Comparison of ENCODE assay signal across 8 mouse cellular contexts in genomic region chr4:129130149-129130548, GRCm38 (mm10). TPM values are rescaled to one million over a fixed set of nuclear protein-coding genes. Genes with fewer than 3 reads are reported as not detected.
DNase-seq lines count a peak whose midpoint lies in the region; TF ChIP-seq lines count a peak whose summit lies in the region.

No protein-coding gene starts in this region.

- 3% methylated on average over 8 of the region's 8 CpGs for WGBS in forebrain, embryonic 10.5 days

- H3K4me3 ChIP-seq in left cerebral cortex, adult 2 months = no peak overlapping the region
- H3K4me3 ChIP-seq in forebrain, embryonic 10.5 days = peak overlapping the region; percentile 36
- peak overlapping the region; percentile 73 for H3K4me3 ChIP-seq in megakaryocyte, embryonic 14.5 days (replicated peaks)

- H3K27me3 ChIP-seq in forebrain, embryonic 10.5 days (ENCODE audit: poor library complexity, severe bottlenecking) = peaks cover 77% of the 10 kb centered on the region
- H3K27me3 ChIP-seq in megakaryocyte, embryonic 14.5 days (replicated peaks) = peaks cover 68% of the 10 kb centered on the region
- H3K27me3 ChIP-seq in splenic B cell, adult 2 months (ENCODE audit: control insufficient read depth, insufficient read depth, low read length, poor library complexity, severe bottlenecking) = no peaks in the 10 kb centered on the region; the same call in none of the 2 replicates

- peak in 1 of 2 experiments; percentile 36 for DNase-seq in left cerebral cortex, adult 2 months (ENCODE audit: extremely low spot score in 1 of 2, low spot score in 2 of 2)
- no peak for DNase-seq in left cerebral cortex, postnatal 25 days (ENCODE audit: low spot score in 2 of 2)
- DNase-seq in adrenal gland, postnatal 36 days = peak; percentile 40 to 63
- peak; percentile 78 for DNase-seq in forebrain, embryonic 10.5 days (ENCODE audit: extremely low spot score, low spot score)
- peak; percentile 30 for DNase-seq in kidney, adult 9 months
- peak; percentile 72 for DNase-seq in splenic B cell, adult 2 months (ENCODE audit: low read depth, low spot score)
- no peak for DNase-seq in left cerebral cortex, adult 8-10 months (ENCODE audit: low spot score in 2 of 2)

- peak; percentile 83 for TF ChIP-seq CTCF in left cerebral cortex, adult 2 months (IDR thresholded peaks at IDR 0.05)

- H3K9me3 ChIP-seq in forebrain, embryonic 10.5 days = no peaks in the 10 kb centered on the region
- H3K9me3 ChIP-seq in megakaryocyte, embryonic 14.5 days = no peaks in the 10 kb centered on the region

- H3K36me3 ChIP-seq in forebrain, embryonic 10.5 days (replicated peaks) = no peaks in the 10 kb centered on the region
- H3K36me3 ChIP-seq in megakaryocyte, embryonic 14.5 days (replicated peaks; ENCODE audit: low read length) = no peaks in the 10 kb centered on the region
- H3K36me3 ChIP-seq in splenic B cell, adult 2 months (ENCODE audit: control insufficient read depth, insufficient read depth, low read length, poor library complexity, severe bottlenecking) = no peaks in the 10 kb centered on the region

- intact Hi-C loops in left cerebral cortex, adult 2 months (cut with DNase I) = loop anchor here (5.0 to 10.0 kb wide), 2 partner anchors 52 to 325 kb away; no protein-coding TSS in a partner anchor
- intact Hi-C loops in left cerebral cortex, postnatal 25 days (cut with DNase I) = loop anchor here (5.0 to 10.0 kb wide), 3 partner anchors 57 to 325 kb away; partner anchors contain the start of genes S100pbp and Yars

- no peak overlapping the region for H3K27ac ChIP-seq in left cerebral cortex, adult 2 months
- H3K27ac ChIP-seq in forebrain, embryonic 10.5 days = peak overlapping the region; percentile 42

- H3K4me1 ChIP-seq in forebrain, embryonic 10.5 days = peaks cover 51% of the 10 kb centered on the region
- H3K4me1 ChIP-seq in megakaryocyte, embryonic 14.5 days = peaks cover 55% of the 10 kb centered on the region

RNA-seq across cellular contexts. Expression of gene Fndc5, which starts 6.7 kb away (rescaled TPM):
- total RNA-seq in left cerebral cortex, adult 2 months (2021) = 10 to 100 TPM; 54.0 to 58.1 TPM
- 10 to 100 TPM; 56.2 to 63.4 TPM for total RNA-seq in left cerebral cortex, postnatal 25 days (2021)
- total RNA-seq in adrenal gland, postnatal 36 days (2021) = 1 to 10 TPM; 2.2 to 7.2 TPM
- 0.56 and 0.93 TPM in 2 replicates for polyA plus RNA-seq in forebrain, embryonic 10.5 days (2016; fragmentation: Nextera tagmentation; extraction: Ambion mirVana)
- polyA plus RNA-seq in megakaryocyte, embryonic 14.5 days (2012; ENCODE audit: insufficient read depth, low replicate concordance) = 0.80 TPM in 1 of 2 replicates, not detected in the other
- total RNA-seq in left cerebral cortex, adult 8-10 months (2022) = 10 to 100 TPM; 59.2 to 67.3 (median 62.3) TPM

RNA-seq across cellular contexts. Expression of gene Hpca, which starts 8.3 kb away (rescaled TPM):
- total RNA-seq in left cerebral cortex, adult 2 months (2021) = 100 to 1,000 TPM; 650 to 692 TPM
- total RNA-seq in left cerebral cortex, postnatal 25 days (2021) = 100 to 1,000 TPM; 621 to 724 TPM
- total RNA-seq in adrenal gland, postnatal 36 days (2021) = 1 to 10 TPM; 1.2 to 1.3 TPM
- polyA plus RNA-seq in forebrain, embryonic 10.5 days (2016; fragmentation: Nextera tagmentation; extraction: Ambion mirVana) = 0.18 and 0.43 TPM in 2 replicates
- not detected in 2 replicates for polyA plus RNA-seq in megakaryocyte, embryonic 14.5 days (2012; ENCODE audit: insufficient read depth, low replicate concordance)
- 100 to 1,000 TPM; 809 to 955 (median 872) TPM for total RNA-seq in left cerebral cortex, adult 8-10 months (2022)

RNA-seq across cellular contexts. Expression of gene Tmem54, which starts 24.8 kb away (rescaled TPM):
- not detected for total RNA-seq in left cerebral cortex, adult 2 months (2021)
- not detected for total RNA-seq in left cerebral cortex, postnatal 25 days (2021)
- total RNA-seq in adrenal gland, postnatal 36 days (2021) = not detected
- polyA plus RNA-seq in forebrain, embryonic 10.5 days (2016; fragmentation: Nextera tagmentation; extraction: Ambion mirVana) = 3.3 and 4.6 TPM in 2 replicates
- not detected in 2 replicates for polyA plus RNA-seq in megakaryocyte, embryonic 14.5 days (2012; ENCODE audit: insufficient read depth, low replicate concordance)
- total RNA-seq in left cerebral cortex, adult 8-10 months (2022) = not detected

RNA-seq across cellular contexts. Expression of gene S100pbp, which starts 59.4 kb away (rescaled TPM):
- 10 to 100 TPM; 33.9 to 34.5 TPM for total RNA-seq in left cerebral cortex, adult 2 months (2021)
- 10 to 100 TPM; 37.8 to 41.2 TPM for total RNA-seq in left cerebral cortex, postnatal 25 days (2021)
- 10 to 100 TPM; 23.1 to 23.6 TPM for total RNA-seq in adrenal gland, postnatal 36 days (2021)
- 29.4 and 29.7 TPM in 2 replicates for polyA plus RNA-seq in forebrain, embryonic 10.5 days (2016; fragmentation: Nextera tagmentation; extraction: Ambion mirVana)
- 0.90 and 2.0 TPM in 2 replicates for polyA plus RNA-seq in megakaryocyte, embryonic 14.5 days (2012; ENCODE audit: insufficient read depth, low replicate concordance)
- total RNA-seq in left cerebral cortex, adult 8-10 months (2022) = 10 to 100 TPM; 44.1 to 52.8 (median 46.3) TPM

RNA-seq across cellular contexts. Expression of gene Yars, which starts 59.4 kb away (rescaled TPM):
- total RNA-seq in left cerebral cortex, adult 2 months (2021) = 10 to 100 TPM; 87.4 to 93.1 TPM
- 10 to 100 TPM; 85.3 to 96.2 TPM for total RNA-seq in left cerebral cortex, postnatal 25 days (2021)
- 100 to 1,000 TPM in 1 of 2 experiments, 10 to 100 TPM in 1; 95.2 to 102 TPM for total RNA-seq in adrenal gland, postnatal 36 days (2021)
- 109 and 120 TPM in 2 replicates for polyA plus RNA-seq in forebrain, embryonic 10.5 days (2016; fragmentation: Nextera tagmentation; extraction: Ambion mirVana)
- polyA plus RNA-seq in megakaryocyte, embryonic 14.5 days (2012; ENCODE audit: insufficient read depth, low replicate concordance) = 2.2 and 17.4 TPM in 2 replicates
- 10 to 100 TPM; 90.5 to 98.5 (median 96.4) TPM for total RNA-seq in left cerebral cortex, adult 8-10 months (2022)

Comparison
In these comparisons a context has a peak if more than half of its experiments do, and no peak if none do; other contexts are left out.
1. DNase-seq: peak in adrenal gland, postnatal 36 days (2 of 2), forebrain, embryonic 10.5 days (single experiment), kidney, adult 9 months (single experiment) and splenic B cell, adult 2 months (single experiment); none in left cerebral cortex, postnatal 25 days (0 of 2) and left cerebral cortex, adult 8-10 months (0 of 2).
2. RNA of gene Fndc5, which starts 6.7 kb away (total RNA-seq): 59.2 to 67.3 TPM in left cerebral cortex, adult 8-10 months, 56.2 to 63.4 TPM in left cerebral cortex, postnatal 25 days and 54.0 to 58.1 TPM in left cerebral cortex, adult 2 months; 2.2 to 7.2 TPM in adrenal gland, postnatal 36 days; every median in the first group is over 4 times any median in the second.
3. RNA of gene Hpca, which starts 8.3 kb away (total RNA-seq): 809 to 955 TPM in left cerebral cortex, adult 8-10 months, 621 to 724 TPM in left cerebral cortex, postnatal 25 days and 650 to 692 TPM in left cerebral cortex, adult 2 months; 1.2 to 1.3 TPM in adrenal gland, postnatal 36 days; every median in the first group is over 100 times any median in the second.